ENCODE assay signal across 9 mouse cellular contexts in the genomic region with DNA sequence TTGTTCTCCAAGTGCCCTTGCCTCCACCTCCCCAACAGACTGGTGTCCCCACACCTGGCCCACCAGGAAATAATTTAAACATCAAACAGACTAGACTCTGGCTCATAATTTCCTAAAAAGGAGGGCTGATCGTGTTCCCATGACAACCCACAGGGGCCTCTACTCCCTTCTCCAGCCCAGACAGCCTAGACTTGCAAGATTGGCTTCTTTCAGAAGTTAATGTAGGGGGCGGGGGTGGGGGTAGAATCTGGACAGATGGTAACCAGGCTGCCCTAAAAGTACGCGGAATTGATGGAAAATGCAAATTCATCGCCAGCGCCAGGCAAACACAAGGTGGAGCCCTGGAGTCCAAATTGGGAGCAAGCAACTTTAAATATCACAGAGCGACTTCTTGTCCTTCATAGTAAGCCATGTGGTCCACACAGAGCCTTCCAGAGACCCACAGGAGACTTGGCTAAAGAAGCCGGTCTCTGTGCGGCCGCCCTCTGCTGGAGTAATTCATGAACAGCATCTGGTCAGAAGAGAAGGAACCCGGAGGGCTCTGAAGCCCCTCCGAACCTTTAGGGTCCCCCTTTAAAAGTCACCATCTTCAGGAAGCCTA. TPM values are rescaled to one million over a fixed set of nuclear protein-coding genes. Genes with fewer than 3 reads are reported as not detected.
A peak's percentile ranks its signal among the peaks of the same experiment; 100 is the strongest.
DNase-seq lines count a peak whose midpoint lies in the region; ATAC-seq and TF ChIP-seq lines count a peak whose summit lies in the region.
"Had no signal": no experiment of that assay in that cellular context is flagged by ENCODE, and none has a peak within 500 bp of the region (broad histone marks: within the 10 kb centered on the region; RNA-seq: fewer than 3 reads in every experiment).

No protein-coding gene starts in this region.

- H3K4me1 ChIP-seq in cerebellum, adult 2 months (ENCODE audit: control insufficient read depth, insufficient read depth, low read length), result no peaks in the 10 kb centered on the region
- H3K4me1 ChIP-seq in kidney, adult 2 months (ENCODE audit: control insufficient read depth, insufficient read depth, low read length), result no peaks in the 10 kb centered on the region
- H3K4me1 ChIP-seq in liver, postnatal 0 days (ENCODE audit: insufficient read depth), result no peaks in the 10 kb centered on the region
- H3K4me1 ChIP-seq: heart, embryonic 13.5 days had no signal

- no peak overlapping the region for H3K27ac ChIP-seq in cerebellum, adult 2 months (ENCODE audit: insufficient read depth, low read length)
- no peak overlapping the region for H3K27ac ChIP-seq in kidney, adult 2 months (ENCODE audit: insufficient read depth, low read depth, low read length)
- H3K27ac ChIP-seq in liver, postnatal 0 days (ENCODE audit: low read depth), result no peak overlapping the region
- H3K27ac ChIP-seq: heart, embryonic 13.5 days had no signal

- H3K9ac ChIP-seq in liver, postnatal 0 days (replicated peaks), result no peak overlapping the region
- H3K9ac ChIP-seq: heart, embryonic 13.5 days had no signal

- TF ChIP-seq POLR2A in cerebellum, adult 2 months (IDR thresholded peaks at IDR 0.05; ENCODE audit: borderline replicate concordance, insufficient read depth, low read length), result no peak
- no peak for TF ChIP-seq POLR2A in kidney, adult 2 months (IDR thresholded peaks at IDR 0.05; ENCODE audit: low read depth, low read length)

- H3K27me3 ChIP-seq in cerebellum, adult 2 months (ENCODE audit: control insufficient read depth, insufficient read depth, low read length), result no peaks in the 10 kb centered on the region
- H3K27me3 ChIP-seq in kidney, adult 2 months (replicated peaks; ENCODE audit: control insufficient read depth, insufficient read depth, low read length), result no peaks in the 10 kb centered on the region
- no peaks in the 10 kb centered on the region for H3K27me3 ChIP-seq in liver, postnatal 0 days (ENCODE audit: insufficient read depth, low read length)

- DNase-seq in B cell, adult 2 months, result peak; percentile 52 to 59
- DNase-seq in ES-CJ7 (ENCODE audit: low read depth, low spot score), result peak; percentile 91
- DNase-seq in cerebellum, adult 2 months, result peak; percentile 78 to 81
- DNase-seq in forelimb bud, embryonic 11.5 days (ENCODE audit: low read depth, low spot score), result peak; percentile 65
- DNase-seq in kidney, adult 2 months, result peak; percentile 56
- peak; percentile 35 for DNase-seq in liver, postnatal 0 days
- DNase-seq in retina, postnatal 1 day, result peak; percentile 72
- no peak for DNase-seq in c-Kit-positive CD71-positive TER-119-positive erythroid progenitor cells, embryonic 14.5 days (ENCODE audit: low spot score)

- TF ChIP-seq EP300 in liver, postnatal 0 days (IDR thresholded peaks at IDR 0.05; ENCODE audit: low read depth), result no peak

- peak; percentile 72 for TF ChIP-seq CTCF in cerebellum, adult 2 months (IDR thresholded peaks at IDR 0.05; ENCODE audit: borderline replicate concordance, insufficient read depth, low read depth, low read length)
- peak; percentile 41 for TF ChIP-seq CTCF in kidney, adult 2 months (conservative IDR thresholded peaks at IDR 0.05; ENCODE audit: insufficient read depth, insufficient read length, low read depth, low read length)
- peak; percentile 58 for TF ChIP-seq CTCF in liver, postnatal 0 days (IDR thresholded peaks at IDR 0.05; ENCODE audit: low read depth)

- WGBS in cerebellum, adult 2 months, result 6% methylated on average over 12 of the region's 12 CpGs
- WGBS in kidney, adult 2 months, result 34% methylated on average over 12 of the region's 12 CpGs
- WGBS in liver, postnatal 0 days (ENCODE audit: insufficient replicate concordance), result 37% methylated on average over 12 of the region's 12 CpGs

- H3K4me3 ChIP-seq in cerebellum, adult 2 months (replicated peaks; ENCODE audit: insufficient read depth, low read depth, low read length), result no peak overlapping the region
- no peak overlapping the region for H3K4me3 ChIP-seq in kidney, adult 2 months (ENCODE audit: insufficient read depth, low read depth, low read length)
- H3K4me3 ChIP-seq in liver, postnatal 0 days (ENCODE audit: low read depth, low read length), result no peak overlapping the region
- H3K4me3 ChIP-seq: heart, embryonic 13.5 days had no signal

- H3K9me3 ChIP-seq in liver, postnatal 0 days (ENCODE audit: low read length), result no peaks in the 10 kb centered on the region
- H3K9me3 ChIP-seq: heart, embryonic 13.5 days had no signal

- no peak for ATAC-seq in liver, postnatal 0 days

- no peak overlapping the region for H3K4me2 ChIP-seq in liver, postnatal 0 days (ENCODE audit: low read depth, low read length)
- H3K4me2 ChIP-seq: heart, embryonic 13.5 days had no signal

- no peaks in the 10 kb centered on the region for H3K36me3 ChIP-seq in kidney, adult 2 months (ENCODE audit: control insufficient read depth, insufficient read depth, low read length)
- H3K36me3 ChIP-seq in liver, postnatal 0 days (replicated peaks; ENCODE audit: insufficient read depth, low read length), result no peaks in the 10 kb centered on the region
- H3K36me3 ChIP-seq: heart, embryonic 13.5 days had no signal

RNA-seq across cellular contexts. Expression of gene Scn8a, which starts 31.0 kb away (rescaled TPM):
- 103 and 107 TPM in 2 replicates for polyA plus RNA-seq in cerebellum, adult 2 months (2012; rRNA removed)
- 0.45 TPM in 2 replicates for polyA plus RNA-seq in kidney, adult 2 months (2012; rRNA removed)
- polyA plus RNA-seq in liver, postnatal 0 days (2015; fragmentation: Nextera tagmentation; extraction: Ambion mirVana), result 0.44 and 0.63 TPM in 2 replicates

Comparison
In these comparisons a context has a peak if more than half of its experiments do, and no peak if none do; other contexts are left out.
1. RNA of gene Scn8a, which starts 31.0 kb away (polyA plus RNA-seq): 103 to 107 TPM in cerebellum, adult 2 months; 0.44 to 0.63 TPM in liver, postnatal 0 days and 0.45 TPM in kidney, adult 2 months; every median in the first group is over 10 times any median in the second.
2. Peak in every context shown above with its lines, with median percentiles within 50 percentile points of each other: CTCF ChIP-seq.